Mouse (Mus musculus): ENCODE measurements around the gene Colgalt2.

GRCm38 (mm10) chr1:152368311-152369088 is 31.1 kb upstream of the Colgalt2 start:
- TF ChIP-seq EP300 (IDR thresholded peaks at IDR 0.05; ENCODE audit: low read depth) (no peak), CTCF (IDR thresholded peaks at IDR 0.05; ENCODE audit: low read depth) (0 out of 2 replicates have a peak, but pooled peaks have one; percentile 8)
